Mouse (Mus musculus): Measurements from ENCODE around the gene Abca3. TPM values are rescaled to one million over a fixed set of nuclear protein-coding genes. Genes with fewer than 3 reads are reported as not detected.

Abca3 gene
- polyA plus RNA-seq, 1 experiment from 2014 or later = 12.8 TPM

DNA sequence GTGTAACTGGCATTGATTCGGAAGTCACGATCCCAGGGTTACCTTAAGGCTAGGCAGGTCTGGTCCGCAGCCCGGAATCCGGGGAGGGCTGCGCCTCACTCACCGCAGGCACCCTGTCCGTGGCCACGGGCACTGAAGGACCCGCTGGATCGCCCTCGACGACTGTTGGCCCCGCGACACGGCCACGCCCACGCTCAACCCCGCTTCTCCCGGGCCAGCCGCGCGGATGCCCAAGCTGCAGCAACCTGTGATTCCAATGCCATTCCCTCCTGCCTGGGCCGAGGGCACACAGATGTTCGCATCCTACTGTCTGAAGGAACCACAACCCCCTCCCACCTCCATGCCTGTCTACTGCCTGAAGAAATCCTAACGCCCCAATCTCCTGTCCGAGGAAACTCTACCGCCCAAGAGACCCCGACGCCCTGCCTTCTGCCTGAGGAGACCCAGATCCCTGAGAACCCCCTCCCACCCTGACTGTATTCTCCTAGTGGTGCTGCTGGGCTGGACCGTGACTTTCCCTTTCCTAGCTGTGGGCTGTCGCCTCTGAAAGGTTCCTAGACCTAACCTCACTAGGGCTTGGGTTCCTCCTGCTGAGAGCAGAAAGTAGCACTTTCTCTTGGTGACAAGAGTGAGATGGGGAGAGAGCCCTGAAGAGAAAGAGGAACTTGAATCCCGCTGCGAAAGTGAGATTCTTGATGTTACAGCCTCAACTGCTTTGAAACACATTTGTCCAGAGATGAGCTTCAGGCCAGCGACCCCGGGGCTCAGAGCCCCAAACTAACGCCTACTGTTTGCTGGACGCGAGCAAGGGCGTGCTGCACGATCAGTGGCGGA lies 607 bp upstream of the Abca3 start, which contains the start of gene Abca17:
Gene Abca17 (minus strand): TSS at position 143 of the 834 bp plus-strand sequence.
- H3K27me3 ChIP-seq (replicated peaks; ENCODE audit: control insufficient read depth, insufficient read depth, low read length) = peaks cover 19% of the 10 kb centered on the region
- H3K27ac ChIP-seq (ENCODE audit: low read depth) = no peak within 1 kb of the TSS
- no peaks in the 10 kb centered on the region for H3K9me3 ChIP-seq (ENCODE audit: control insufficient read depth, low read length)
- peak; percentile 33; the same call in 1 of the 2 replicates for ATAC-seq (replicated peaks; ENCODE audit: low FRiP score, low TSS enrichment, low read depth)
- peak; percentile 72 for DNase-seq (ENCODE audit: low spot score)
- no peaks in the 10 kb centered on the region for H3K36me3 ChIP-seq (ENCODE audit: control insufficient read depth, insufficient read depth, low read length)
- H3K4me2 ChIP-seq (ENCODE audit: low read length) = peak within 1 kb of the TSS; percentile 96
- no peaks in the 10 kb centered on the region; the same call in 1 of the 2 replicates for H3K4me1 ChIP-seq (replicated peaks; ENCODE audit: control insufficient read depth, insufficient read depth, low read length)
- WGBS = 4% methylated on average over 42 of the region's 42 CpGs
- peak within 1 kb of the TSS; percentile 73 for H3K4me3 ChIP-seq (ENCODE audit: low read depth, low read length)
- peak within 1 kb of the TSS; percentile 54 for H3K9ac ChIP-seq (ENCODE audit: low read length)

DNA sequence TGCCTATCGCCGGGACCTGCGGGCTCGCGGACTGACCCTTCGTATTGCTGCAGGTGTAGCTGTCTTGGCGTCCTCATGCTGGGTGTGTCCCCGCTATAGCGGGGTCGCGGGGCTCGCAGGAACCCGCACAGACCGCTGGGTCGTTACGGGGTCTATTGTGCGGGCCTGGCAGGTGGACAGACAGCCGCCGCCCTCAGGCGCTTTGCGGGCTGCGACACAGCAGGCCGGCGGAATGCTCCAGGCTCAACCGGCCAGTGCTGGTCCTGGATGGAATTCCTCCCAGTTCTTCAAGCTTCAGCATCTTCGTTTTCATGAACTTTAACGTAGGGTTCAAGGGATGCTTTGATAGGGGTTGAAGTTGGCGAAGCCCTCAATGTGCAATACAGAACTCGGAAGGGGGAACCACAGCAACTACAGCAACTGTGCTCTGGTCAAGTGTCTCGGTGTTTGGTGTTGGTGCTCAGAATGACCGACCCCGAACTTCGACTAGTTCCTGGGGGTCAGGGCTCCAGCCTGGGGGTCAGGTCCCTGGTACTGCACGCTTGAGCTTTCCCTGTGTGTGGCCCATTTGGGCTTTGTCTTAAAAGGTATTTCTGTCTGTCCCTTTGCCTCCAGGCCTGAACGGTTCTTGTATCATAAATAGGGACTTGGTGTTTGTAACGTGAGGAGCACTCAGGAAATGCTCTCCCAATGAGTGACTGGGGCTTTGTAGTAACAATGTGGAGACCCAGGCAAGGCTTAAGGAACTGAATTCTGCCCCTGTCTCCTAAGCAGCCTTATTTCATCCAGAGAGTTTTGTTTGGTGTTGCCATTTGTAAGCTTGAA lies 832 bp downstream of the Abca3 start:
- WGBS = 3% methylated on average over 36 of the region's 36 CpGs
- H3K4me2 ChIP-seq (ENCODE audit: low read length) = peak overlapping the region; percentile 96

GRCm38 (mm10) chr17:24353960-24354359 lies 2.2 kb downstream of the Abca3 start:
- Histone ChIP-seq H3K4me3 (ENCODE audit: low read depth, low read length) (no peak overlapping the region), H3K4me2 (ENCODE audit: low read length) (no peak overlapping the region), H3K27ac (ENCODE audit: low read depth) (no peak overlapping the region), H3K9ac (ENCODE audit: low read length) (no peak overlapping the region), H3K4me1 (replicated peaks; ENCODE audit: control insufficient read depth, insufficient read depth, low read length) (no peaks in the 10 kb centered on the region; the same call in 1 of the 2 replicates), H3K36me3 (ENCODE audit: control insufficient read depth, insufficient read depth, low read length) (no peaks in the 10 kb centered on the region), H3K27me3 (replicated peaks; ENCODE audit: control insufficient read depth, insufficient read depth, low read length) (peaks cover 19% of the 10 kb centered on the region), H3K9me3 (ENCODE audit: control insufficient read depth, low read length) (no peaks in the 10 kb centered on the region)
- DNase-seq (ENCODE audit: low spot score) = no peak
- ATAC-seq (replicated peaks; ENCODE audit: low FRiP score, low TSS enrichment, low read depth) = no peak
- WGBS = 83% methylated on average over 3 of the region's 3 CpGs

More for the DNA sequence above, 832 bp downstream of the Abca3 start:
- DNase-seq (ENCODE audit: low spot score) = no peak
- Histone ChIP-seq H3K9ac (ENCODE audit: low read length) (peak overlapping the region; percentile 54), H3K36me3 (ENCODE audit: control insufficient read depth, insufficient read depth, low read length) (no peaks in the 10 kb centered on the region), H3K9me3 (ENCODE audit: control insufficient read depth, low read length) (no peaks in the 10 kb centered on the region), H3K4me3 (ENCODE audit: low read depth, low read length) (peak overlapping the region; percentile 73), H3K4me1 (replicated peaks; ENCODE audit: control insufficient read depth, insufficient read depth, low read length) (no peaks in the 10 kb centered on the region; the same call in 1 of the 2 replicates), H3K27me3 (replicated peaks; ENCODE audit: control insufficient read depth, insufficient read depth, low read length) (peaks cover 19% of the 10 kb centered on the region), H3K27ac (ENCODE audit: low read depth) (0 out of 2 replicates have a peak overlapping the region, but pooled peaks have one; percentile 1)
- peak; percentile 29 for ATAC-seq (replicated peaks; ENCODE audit: low FRiP score, low TSS enrichment, low read depth)

DNA sequence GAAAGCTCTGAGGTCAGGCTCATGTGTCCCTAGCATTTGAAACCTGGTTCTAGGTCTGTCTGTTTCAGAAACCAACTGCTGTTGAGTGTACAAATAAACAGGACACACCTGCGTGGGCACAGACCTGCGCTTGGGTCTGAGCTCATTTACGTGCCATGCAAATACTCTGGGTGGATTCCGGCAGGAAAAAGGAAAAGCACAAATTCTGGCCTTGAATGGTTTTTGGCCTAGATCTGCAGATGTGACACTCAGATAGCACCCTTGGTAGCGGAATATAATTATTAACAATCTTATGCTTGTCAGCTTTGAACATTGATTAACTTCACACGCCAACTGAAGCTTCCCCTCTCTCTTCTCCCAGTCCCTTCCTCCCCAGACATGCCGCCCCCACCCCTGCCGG lies 3.5 kb downstream of the Abca3 start:
- ATAC-seq (replicated peaks; ENCODE audit: low FRiP score, low TSS enrichment, low read depth) = no peak

GRCm38 (mm10) chr17:24359006-24359405 lies 7.3 kb downstream of the Abca3 start:
- H3K27ac ChIP-seq (ENCODE audit: low read depth) = no peak overlapping the region
- no peak overlapping the region for H3K9ac ChIP-seq (ENCODE audit: low read length)
- WGBS = 79% methylated on average over 8 of the region's 8 CpGs

More for the DNA sequence above, 3.5 kb downstream of the Abca3 start:
- H3K9ac ChIP-seq (ENCODE audit: low read length) = no peak overlapping the region
- no peak overlapping the region for H3K4me3 ChIP-seq (ENCODE audit: low read depth, low read length)
- H3K4me1 ChIP-seq (replicated peaks; ENCODE audit: control insufficient read depth, insufficient read depth, low read length) = no peaks in the 10 kb centered on the region; the same call in 1 of the 2 replicates
- peaks cover 8% of the 10 kb centered on the region for H3K27me3 ChIP-seq (replicated peaks; ENCODE audit: control insufficient read depth, insufficient read depth, low read length)
- H3K27ac ChIP-seq (ENCODE audit: low read depth) = no peak overlapping the region
- DNase-seq (ENCODE audit: low spot score) = no peak
- 83% methylated on average over 8 of the region's 8 CpGs for WGBS
- no peaks in the 10 kb centered on the region for H3K36me3 ChIP-seq (ENCODE audit: control insufficient read depth, insufficient read depth, low read length)
- H3K4me2 ChIP-seq (ENCODE audit: low read length) = no peak overlapping the region
- H3K9me3 ChIP-seq (ENCODE audit: control insufficient read depth, low read length) = no peaks in the 10 kb centered on the region

DNA sequence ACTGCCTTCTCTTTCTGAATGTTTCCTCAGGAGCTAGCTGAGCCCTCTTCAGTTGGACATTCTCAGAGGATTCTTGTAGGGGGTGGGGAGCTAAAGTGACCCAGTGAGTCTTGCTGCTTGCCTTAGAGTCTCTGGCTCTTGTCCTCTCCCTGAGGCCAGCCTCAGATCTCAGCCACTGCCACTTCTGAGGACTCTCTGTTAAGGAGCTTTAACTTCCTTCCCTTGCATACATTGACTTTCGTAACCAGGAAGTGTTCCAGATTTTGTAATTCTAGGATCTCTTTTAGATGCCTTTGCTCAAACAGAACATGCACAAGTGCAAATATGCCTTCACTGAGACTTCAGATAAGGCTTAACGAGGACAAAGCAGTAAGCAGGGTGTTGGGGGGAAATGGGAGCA lies 8.2 kb downstream of the Abca3 start:
- ATAC-seq (replicated peaks; ENCODE audit: low FRiP score, low TSS enrichment, low read depth) (no peak), DNase-seq (ENCODE audit: low spot score) (no peak)
- Histone ChIP-seq H3K36me3 (ENCODE audit: control insufficient read depth, insufficient read depth, low read length) (no peaks in the 10 kb centered on the region), H3K4me2 (ENCODE audit: low read length) (no peak overlapping the region), H3K4me1 (replicated peaks; ENCODE audit: control insufficient read depth, insufficient read depth, low read length) (no peaks in the 10 kb centered on the region), H3K27ac (ENCODE audit: low read depth) (no peak overlapping the region), H3K4me3 (ENCODE audit: low read depth, low read length) (no peak overlapping the region), H3K27me3 (replicated peaks; ENCODE audit: control insufficient read depth, insufficient read depth, low read length) (no peaks in the 10 kb centered on the region), H3K9me3 (ENCODE audit: control insufficient read depth, low read length) (no peaks in the 10 kb centered on the region), H3K9ac (ENCODE audit: low read length) (no peak overlapping the region)
- 57% methylated on average over 2 of the region's 2 CpGs for WGBS

More at GRCm38 (mm10) chr17:24359006-24359405, 7.3 kb downstream of the Abca3 start:
- H3K9me3 ChIP-seq (ENCODE audit: control insufficient read depth, low read length) = no peaks in the 10 kb centered on the region
- DNase-seq (ENCODE audit: low spot score) (no peak), ATAC-seq (replicated peaks; ENCODE audit: low FRiP score, low TSS enrichment, low read depth) (no peak)
- no peak overlapping the region for H3K4me3 ChIP-seq (ENCODE audit: low read depth, low read length)
- no peaks in the 10 kb centered on the region for H3K27me3 ChIP-seq (replicated peaks; ENCODE audit: control insufficient read depth, insufficient read depth, low read length)
- no peak overlapping the region for H3K4me2 ChIP-seq (ENCODE audit: low read length)
- H3K36me3 ChIP-seq (ENCODE audit: control insufficient read depth, insufficient read depth, low read length) = no peaks in the 10 kb centered on the region
- H3K4me1 ChIP-seq (replicated peaks; ENCODE audit: control insufficient read depth, insufficient read depth, low read length) = no peaks in the 10 kb centered on the region

- ATAC-seq (replicated peaks; ENCODE audit: low FRiP score, low TSS enrichment, low read depth) = no peak
- no peaks in the 10 kb centered on the region for H3K27me3 ChIP-seq (replicated peaks; ENCODE audit: control insufficient read depth, insufficient read depth, low read length)
Measured at GRCm38 (mm10) chr17:24360841-24361240, 9.1 kb downstream of the Abca3 start.

DNA sequence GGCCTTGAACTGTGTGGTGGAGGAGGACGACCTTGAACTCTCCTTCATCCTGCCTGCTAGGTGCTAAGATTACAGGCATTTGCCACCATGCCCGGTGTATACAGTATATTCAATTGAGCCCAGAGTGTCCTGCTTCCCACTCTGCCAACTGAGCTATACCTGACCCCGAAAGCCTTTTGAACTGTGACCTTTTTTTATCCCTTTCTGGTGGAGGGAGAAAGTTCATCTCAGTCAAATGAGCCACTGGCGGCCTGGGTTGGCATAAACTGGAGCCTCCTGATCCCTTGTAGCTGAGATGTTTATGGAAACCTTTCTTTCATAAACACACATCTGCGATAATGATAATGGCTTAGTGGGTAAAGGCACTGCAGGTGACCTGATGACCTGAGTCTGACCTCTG lies 9.5 kb downstream of the Abca3 start:
- no peak overlapping the region for H3K27ac ChIP-seq (ENCODE audit: low read depth)
- no peak overlapping the region for H3K9ac ChIP-seq (ENCODE audit: low read length)
- H3K36me3 ChIP-seq (ENCODE audit: control insufficient read depth, insufficient read depth, low read length) = 0 out of 2 replicates have a peak, but pooled peaks cover 5% of the 10 kb centered on the region
- H3K4me3 ChIP-seq (ENCODE audit: low read depth, low read length) = no peak overlapping the region
- H3K9me3 ChIP-seq (ENCODE audit: control insufficient read depth, low read length) = no peaks in the 10 kb centered on the region
- H3K4me2 ChIP-seq (ENCODE audit: low read length) = no peak overlapping the region
- DNase-seq (ENCODE audit: low spot score) = no peak
- no peaks in the 10 kb centered on the region for H3K4me1 ChIP-seq (replicated peaks; ENCODE audit: control insufficient read depth, insufficient read depth, low read length)
- 64% methylated on average over 5 of the region's 5 CpGs for WGBS
- ATAC-seq (replicated peaks; ENCODE audit: low FRiP score, low TSS enrichment, low read depth) = no peak
- no peaks in the 10 kb centered on the region for H3K27me3 ChIP-seq (replicated peaks; ENCODE audit: control insufficient read depth, insufficient read depth, low read length)

More at GRCm38 (mm10) chr17:24360841-24361240, 9.1 kb downstream of the Abca3 start:
- Histone ChIP-seq H3K36me3 (ENCODE audit: control insufficient read depth, insufficient read depth, low read length) (0 out of 2 replicates have a peak, but pooled peaks cover 2% of the 10 kb centered on the region), H3K4me3 (ENCODE audit: low read depth, low read length) (no peak overlapping the region), H3K4me2 (ENCODE audit: low read length) (no peak overlapping the region), H3K4me1 (replicated peaks; ENCODE audit: control insufficient read depth, insufficient read depth, low read length) (no peaks in the 10 kb centered on the region), H3K27ac (ENCODE audit: low read depth) (no peak overlapping the region), H3K9me3 (ENCODE audit: control insufficient read depth, low read length) (no peaks in the 10 kb centered on the region), H3K9ac (ENCODE audit: low read length) (no peak overlapping the region)
- DNase-seq (ENCODE audit: low spot score) = no peak
- WGBS = 62% methylated on average over 8 of the region's 8 CpGs
